Mouse (Mus musculus) heart, embryonic 16.5 days (tissue): ENCODE measurements around the gene Hbq1b. TPM values are rescaled to one million over a fixed set of nuclear protein-coding genes. Genes with fewer than 3 reads are reported as not detected.

ENCODE experiments used
- ATAC-seq: fragments of 200-750 bp; cut with Nextera tagmentation; replicated peaks from 2 replicates; pipeline ENCODE4 v1.8.0; 2017; ENCODE audit warnings: moderate number of reproducible peaks; ENCODE audit not compliant: insufficient read depth, low FRiP score; ENCODE audit errors: extremely low read depth
- H3K27ac ChIP-seq: fragments of 300-500 bp; sonication (generic); 2 replicates; pipeline ENCODE4 v1.5.1; 2014; ENCODE audit warnings: mild to moderate bottlenecking, low read length, control low read depth, moderate library complexity
- H3K27me3 ChIP-seq: fragments of 300-500 bp; sonication (generic); 2 replicates; pipeline ENCODE4 v1.6.1; 2014; ENCODE audit warnings: low read length, mixed read lengths; ENCODE audit not compliant: control insufficient read depth, insufficient read depth
- H3K36me3 ChIP-seq: fragments of 300-500 bp; sonication (generic); 2 replicates; pipeline ENCODE4 v1.6.1; 2014; ENCODE audit not compliant: control insufficient read depth, insufficient read depth
- H3K4me1 ChIP-seq: fragments of 300-500 bp; sonication (generic); 2 replicates; pipeline ENCODE4 v1.6.1; 2014; ENCODE audit warnings: low read length, mixed read lengths; ENCODE audit not compliant: control insufficient read depth, insufficient read depth
- H3K4me2 ChIP-seq: fragments of 300-500 bp; sonication (generic); 2 replicates; pipeline ENCODE4 v1.6.1; 2014; ENCODE audit warnings: low read depth, mild to moderate bottlenecking, control low read depth, low read length
- H3K4me3 ChIP-seq: fragments of 300-500 bp; sonication (generic); 2 replicates; pipeline ENCODE4 v1.5.1; 2014; ENCODE audit warnings: mild to moderate bottlenecking, control low read depth, low read length
- H3K9ac ChIP-seq: fragments of 300-500 bp; sonication (generic); 2 replicates; pipeline ENCODE4 v1.6.1; 2014; ENCODE audit warnings: low read length, control low read depth
- H3K9me3 ChIP-seq: fragments of 300-500 bp; sonication (generic); replicated peaks from 2 replicates; pipeline ENCODE4 v1.6.1; 2016; ENCODE audit warnings: low read length; ENCODE audit not compliant: control insufficient read depth
- WGBS: fragments of 180-500 bp; shearing (Covaris S2); extraction: QIAGEN DNeasy Blood & Tissue Kit; methylation state at CpG from one replicate; pipeline ENCODE4 v1.1.7; 2014; 5-methylcytosine and 5-hydroxymethylcytosine counted together
- polyA plus RNA-seq: library from polyadenylated mRNA; unstranded; fragments of >200 nt; fragmentation: Nextera tagmentation; extraction: Ambion mirVana; gene quantifications from 2 replicates; pipeline ENCODE4 v1.2.1, GENCODE M21; 2015

The Hbq1b gene
- polyA plus RNA-seq, 1 experiment from 2014 or later, result 1.7 TPM

- Histone ChIP-seq H3K9ac (no peak overlapping the region), H3K4me3 (no peak overlapping the region), H3K4me1 (peaks cover 3% of the 10 kb centered on the region; the same call in 1 of the 2 replicates), H3K9me3 (peaks cover 10% of the 10 kb centered on the region), H3K36me3 (no peaks in the 10 kb centered on the region), H3K27ac (no peak overlapping the region), H3K27me3 (no peaks in the 10 kb centered on the region), H3K4me2 (no peak overlapping the region)
- no peak for ATAC-seq
- whole genome bisulfite sequencing, result 62% methylated on average over 2 of the region's 2 CpGs
Measured at GRCm38 (mm10) chr11:32333235-32333634, 46.5 kb downstream of the Hbq1b start.

- peaks cover 10% of the 10 kb centered on the region for H3K9me3 ChIP-seq
- no peak overlapping the region for H3K4me2 ChIP-seq
- H3K27ac ChIP-seq, result no peak overlapping the region
- no peaks in the 10 kb centered on the region for H3K36me3 ChIP-seq
- ATAC-seq, result no peak
- H3K4me1 ChIP-seq, result peaks cover 10% of the 10 kb centered on the region
- no peak overlapping the region for H3K4me3 ChIP-seq
- no peak overlapping the region for H3K9ac ChIP-seq
- no peaks in the 10 kb centered on the region for H3K27me3 ChIP-seq
- WGBS, result 79% methylated on average over 6 of the region's 6 CpGs
Measured at GRCm38 (mm10) chr11:32336435-32336907, 49.7 kb downstream of the Hbq1b start.

Other genes with a start within 250 kb of the Hbq1b start
- 0.74 and 1.4 TPM in 2 replicates for gene Il9r, start 86.7 kb upstream of the Hbq1b start, polyA plus RNA-seq
- 42.6 and 50.9 TPM in 2 replicates for gene Snrnp25, start 81.5 kb upstream of the Hbq1b start, polyA plus RNA-seq
- 35.6 and 44.2 TPM in 2 replicates for gene Rhbdf1, start 64.7 kb upstream of the Hbq1b start, polyA plus RNA-seq
- gene Mpg, start 60.5 kb upstream of the Hbq1b start, polyA plus RNA-seq, result 19.1 and 20.4 TPM in 2 replicates
- 30.4 and 33.0 TPM in 2 replicates for gene Nprl3, start 19.3 kb upstream of the Hbq1b start, polyA plus RNA-seq
- gene Hba-x, start 10.6 kb upstream of the Hbq1b start, polyA plus RNA-seq, result 61.3 and 82.7 TPM in 2 replicates
- gene Hba-a1, start 3.5 kb upstream of the Hbq1b start, polyA plus RNA-seq, result 15,213 and 16,163 TPM in 2 replicates
- 36,578 and 41,568 TPM in 2 replicates for gene Hba-a2, start 9.5 kb downstream of the Hbq1b start, polyA plus RNA-seq
- 1.6 and 2.8 TPM in 2 replicates for gene Hbq1a, start 13.1 kb downstream of the Hbq1b start, polyA plus RNA-seq
- gene Sh3pxd2b, start 60.9 kb downstream of the Hbq1b start, polyA plus RNA-seq, result 10.0 and 10.9 TPM in 2 replicates
- gene Ubtd2, start 168.4 kb downstream of the Hbq1b start, polyA plus RNA-seq, result 25.5 and 27.1 TPM in 2 replicates
- gene Efcab9, start 245.1 kb downstream of the Hbq1b start, polyA plus RNA-seq, result 0.40 and 0.56 TPM in 2 replicates
- 4.1 and 5.5 TPM in 2 replicates for gene Stk10, start 246.3 kb downstream of the Hbq1b start, polyA plus RNA-seq